Mouse (Mus musculus) ovary, postnatal 10 days (tissue): ENCODE results near the gene Cyp1a2.

Experiments
- DNase-seq: peaks from one replicate; pipeline ENCODE4 v3.0.0; 2022; ENCODE audit warnings: low spot score

The Cyp1a2 gene

GRCm38 (mm10) chr9:57671500-57671899, 12.0 kb downstream of the Cyp1a2 start:
- DNase-seq, result no peak

GRCm38 (mm10) chr9:57671037-57671436, 12.5 kb downstream of the Cyp1a2 start:
- no peak for DNase-seq

- DNase-seq, result no peak
These were observed 13.9 kb downstream of the Cyp1a2 start for GRCm38 (mm10) chr9:57669566-57669965.

- no peak for DNase-seq
These were observed 15.2 kb downstream of the Cyp1a2 start for GRCm38 (mm10) chr9:57668277-57668676.

GRCm38 (mm10) chr9:57667817-57668216, 15.7 kb downstream of the Cyp1a2 start:
- no peak for DNase-seq

GRCm38 (mm10) chr9:57667136-57667535, 16.4 kb downstream of the Cyp1a2 start:
- DNase-seq, result no peak

GRCm38 (mm10) chr9:57666536-57666935, 17.0 kb downstream of the Cyp1a2 start:
- no peak for DNase-seq

- DNase-seq, result no peak
These were observed 18.9 kb downstream of the Cyp1a2 start for GRCm38 (mm10) chr9:57664616-57665015.

- DNase-seq, result no peak
These were observed 22.0 kb downstream of the Cyp1a2 start for GRCm38 (mm10) chr9:57661552-57661951.

GRCm38 (mm10) chr9:57660501-57660900, 23.0 kb downstream of the Cyp1a2 start:
- DNase-seq, result no peak

- no peak for DNase-seq
These were observed 23.7 kb downstream of the Cyp1a2 start for GRCm38 (mm10) chr9:57659774-57660173.

- DNase-seq, result no peak
These were observed 24.5 kb downstream of the Cyp1a2 start for GRCm38 (mm10) chr9:57658970-57659369.

GRCm38 (mm10) chr9:57657843-57658242, 25.7 kb downstream of the Cyp1a2 start:
- no peak for DNase-seq

GRCm38 (mm10) chr9:57656631-57657350, 26.7 kb downstream of the Cyp1a2 start:
- no peak for DNase-seq

GRCm38 (mm10) chr9:57655749-57656148, 27.8 kb downstream of the Cyp1a2 start:
- DNase-seq, result peak; percentile 90

GRCm38 (mm10) chr9:57654966-57655365, 28.5 kb downstream of the Cyp1a2 start:
- DNase-seq, result no peak

GRCm38 (mm10) chr9:57653283-57653682, 30.2 kb downstream of the Cyp1a2 start, which contains the start of gene Csk:
Gene Csk (minus strand): TSS chr9:57653631.
- DNase-seq, result no peak

GRCm38 (mm10) chr9:57652855-57653254, 30.6 kb downstream of the Cyp1a2 start:
- no peak for DNase-seq

- no peak for DNase-seq
These were observed 31.2 kb downstream of the Cyp1a2 start for GRCm38 (mm10) chr9:57652351-57652750.

- DNase-seq, result no peak
These were observed 32.7 kb downstream of the Cyp1a2 start for GRCm38 (mm10) chr9:57650786-57651311.

GRCm38 (mm10) chr9:57650130-57650785, 33.2 kb downstream of the Cyp1a2 start:
- DNase-seq, result no peak

GRCm38 (mm10) chr9:57647286-57648108, 36.0 kb downstream of the Cyp1a2 start:
- DNase-seq, result no peak
